Mouse (Mus musculus): ENCODE data around the gene Tmem127.
A peak's percentile ranks its signal among the peaks of the same experiment; 100 is the strongest.
"Not testable (repeated sequence)": the region's sequence is repeated elsewhere in the genome, so short reads cannot be mapped to it uniquely, and the experiment has no call there.

Tmem127 gene

DNA sequence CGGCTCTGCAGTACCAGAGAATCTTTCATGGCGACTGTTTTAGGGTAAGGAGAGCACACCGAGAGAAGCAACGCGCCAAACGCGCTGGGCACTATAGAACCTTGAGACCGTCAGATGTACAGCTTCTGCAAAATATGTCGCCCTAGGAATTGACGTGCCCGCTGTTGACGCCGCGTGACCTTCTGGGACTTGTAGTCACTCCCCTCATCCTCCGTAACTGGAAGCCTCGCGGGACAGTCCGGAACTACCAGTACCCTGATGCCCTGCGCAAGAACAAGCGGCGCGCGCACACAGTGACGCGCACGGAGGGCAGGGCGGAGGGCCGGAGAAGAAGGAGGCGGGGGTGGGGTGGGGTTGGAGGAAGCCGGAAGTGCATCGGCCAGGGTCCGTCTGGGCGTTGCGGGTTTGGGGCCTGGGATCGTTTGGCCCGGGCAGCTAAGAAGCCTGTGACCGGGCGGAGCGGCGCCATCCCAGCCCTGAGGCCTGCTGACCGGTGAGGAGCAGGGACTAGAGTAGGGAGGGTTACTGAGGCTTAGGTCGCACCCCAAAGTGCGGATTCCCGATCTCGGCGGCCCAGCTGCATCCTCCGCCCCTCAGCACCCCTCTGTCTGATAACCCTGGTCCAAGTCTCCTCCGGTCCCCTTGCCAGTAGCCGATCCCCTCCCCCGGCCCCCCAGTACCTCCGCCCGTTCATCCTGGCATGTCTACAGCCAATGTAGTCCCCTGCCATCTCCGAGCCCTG is at the start of gene Tmem127, which contains the start of gene Ciao1:
Tmem127 (plus strand) TSS at position 317 of the 742 bp plus-strand sequence.
Ciao1 (minus strand) TSS at position 225 of the 742 bp plus-strand sequence.
- DNase-seq (ENCODE audit: low read depth, low spot score) = peak; percentile 99

DNA sequence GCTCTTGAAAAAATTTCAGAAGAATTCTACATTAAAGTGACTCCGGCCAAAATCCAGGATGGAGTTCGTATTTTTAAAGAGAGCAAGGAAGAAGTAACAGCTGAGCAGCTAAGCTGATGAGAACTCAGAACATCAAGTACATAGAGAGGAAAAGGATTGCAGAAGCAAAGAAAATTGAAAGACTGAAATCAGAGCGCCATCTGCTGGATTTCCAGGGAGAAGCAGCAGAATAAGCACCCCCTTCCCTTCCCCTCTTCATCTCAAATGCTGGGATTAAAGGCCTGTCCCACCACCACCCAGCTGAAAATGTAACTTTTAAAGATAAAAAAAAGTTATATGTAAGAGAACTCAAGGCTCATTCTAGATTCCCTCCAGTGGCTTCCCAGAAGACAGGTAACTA is 42.8 kb upstream of the Tmem127 start:
- DNase-seq (ENCODE audit: low read depth, low spot score) = peak; percentile 72

DNA sequence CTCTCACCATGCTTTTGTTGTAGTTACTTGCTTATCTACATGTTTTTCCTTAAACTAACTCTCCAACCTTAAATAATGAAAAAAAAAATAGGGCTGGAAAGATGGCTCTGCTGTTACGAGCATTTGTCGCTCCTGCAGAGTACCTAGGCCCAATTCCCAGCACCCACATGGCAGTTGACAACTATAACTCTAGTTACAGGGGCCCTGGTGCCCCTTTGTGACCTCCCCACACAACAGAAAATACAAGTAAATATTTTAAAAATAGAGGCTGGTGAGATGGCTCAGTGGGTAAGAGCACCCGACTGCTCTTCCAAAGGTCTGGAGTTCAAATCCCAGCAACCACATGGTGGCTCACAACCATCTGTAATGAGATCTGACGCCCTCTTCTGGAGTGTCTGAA is 41.8 kb upstream of the Tmem127 start:
- not testable (repeated sequence) for DNase-seq (ENCODE audit: low read depth, low spot score)

DNA sequence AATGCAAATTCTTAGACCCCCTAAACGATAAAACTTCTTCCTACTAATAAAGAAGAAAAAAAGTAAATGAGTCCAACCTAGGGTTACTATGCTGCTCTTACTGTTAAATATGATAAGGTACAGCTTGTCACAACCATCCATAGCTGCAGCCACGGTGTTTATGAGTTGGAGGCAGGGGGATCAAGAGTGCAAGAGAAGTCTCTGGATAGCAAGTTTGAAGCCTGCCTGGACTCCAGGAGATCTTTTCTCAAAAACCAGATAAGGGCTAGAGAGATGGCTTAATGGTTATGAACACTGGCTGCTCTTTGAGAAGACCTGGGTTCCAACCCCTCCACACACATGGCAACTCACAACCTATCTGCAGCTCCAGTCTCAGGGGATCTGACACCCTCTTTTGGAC is 40.8 kb upstream of the Tmem127 start:
- no peak for DNase-seq (ENCODE audit: low read depth, low spot score)

DNA sequence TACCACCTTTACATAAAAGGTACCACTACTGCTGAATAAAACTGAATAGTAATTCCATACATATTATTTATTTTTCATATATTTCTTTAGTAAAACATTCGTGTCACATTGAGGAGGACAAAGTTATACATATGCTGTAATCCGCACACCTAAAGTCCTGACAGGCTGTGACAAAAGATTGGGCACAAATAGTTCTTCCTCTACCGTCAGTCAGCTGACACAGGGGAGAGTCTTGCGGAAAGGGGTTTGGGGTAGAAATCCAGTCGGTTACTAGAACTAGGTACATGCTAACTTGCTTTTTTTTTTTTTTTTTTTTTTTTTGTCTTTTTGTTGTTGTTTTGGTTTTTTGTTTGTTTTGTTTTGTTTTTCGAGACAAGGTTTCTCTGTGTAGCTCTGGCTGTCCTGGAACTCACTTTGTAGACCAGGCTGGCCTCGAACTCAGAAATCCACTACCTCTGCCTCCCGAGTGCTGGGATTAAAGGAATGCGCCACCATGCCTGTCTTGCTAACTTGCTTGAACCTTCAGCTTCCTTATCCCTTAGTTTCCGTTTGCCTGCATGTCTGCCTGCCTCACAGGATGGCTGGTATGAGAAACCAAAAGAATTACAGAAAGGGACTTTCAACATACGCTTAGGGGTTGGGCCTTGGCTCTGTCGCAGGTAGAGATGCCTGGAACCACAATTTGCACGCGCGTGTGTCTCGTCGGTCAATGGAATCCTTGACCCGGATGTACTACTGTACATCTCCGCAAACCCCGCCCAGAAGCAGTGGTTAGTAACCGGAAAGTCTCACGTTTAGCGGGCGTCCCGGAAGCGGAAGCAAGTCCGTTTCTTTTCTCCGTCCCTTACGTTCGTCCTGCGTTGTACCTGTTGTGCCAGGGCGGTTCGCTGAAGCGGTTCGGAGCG is 39.9 kb upstream of the Tmem127 start, which contains the start of the genes 1810024B03Rik and Snrnp200:
1810024B03Rik (minus strand) TSS at position 734 of the 905 bp plus-strand sequence.
Snrnp200 (plus strand) TSS at position 840 of the 905 bp plus-strand sequence.
- peak; percentile 96 for DNase-seq (ENCODE audit: low read depth, low spot score)

DNA sequence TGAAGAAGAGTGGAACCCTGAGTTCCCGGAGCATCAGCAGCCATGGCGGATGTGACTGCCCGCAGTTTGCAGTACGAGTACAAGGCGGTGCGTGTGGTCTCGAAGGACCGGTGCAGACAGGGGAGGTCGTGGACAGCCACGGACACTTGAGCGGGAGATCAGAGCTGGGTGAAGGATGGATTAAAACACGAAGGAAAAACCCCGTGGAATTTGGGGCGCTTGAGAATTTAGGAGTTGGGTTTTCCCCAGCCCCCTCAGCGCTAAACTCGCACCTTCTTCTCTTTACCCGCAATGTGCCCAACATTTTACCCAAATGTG is 39.3 kb upstream of the Tmem127 start:
- no peak for DNase-seq (ENCODE audit: low read depth, low spot score)

DNA sequence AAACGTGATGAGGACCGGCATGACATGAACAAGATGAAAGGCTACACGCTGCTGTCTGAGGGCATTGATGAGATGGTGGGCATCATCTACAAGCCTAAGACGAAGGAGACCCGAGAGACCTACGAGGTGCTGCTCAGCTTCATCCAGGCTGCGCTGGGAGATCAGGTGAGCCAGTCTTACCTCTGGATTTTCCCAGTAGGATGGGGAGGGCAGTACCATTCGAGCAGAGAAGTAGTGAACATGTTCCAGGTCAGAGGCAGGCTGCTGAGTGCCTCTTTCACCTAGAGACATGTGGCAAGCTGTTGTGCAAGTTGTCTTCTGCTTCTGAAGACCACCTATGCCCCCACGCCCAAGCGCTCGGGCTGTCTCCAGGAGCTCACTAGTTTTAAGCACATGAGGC is 37.0 kb upstream of the Tmem127 start:
- DNase-seq (ENCODE audit: low read depth, low spot score) = no peak

DNA sequence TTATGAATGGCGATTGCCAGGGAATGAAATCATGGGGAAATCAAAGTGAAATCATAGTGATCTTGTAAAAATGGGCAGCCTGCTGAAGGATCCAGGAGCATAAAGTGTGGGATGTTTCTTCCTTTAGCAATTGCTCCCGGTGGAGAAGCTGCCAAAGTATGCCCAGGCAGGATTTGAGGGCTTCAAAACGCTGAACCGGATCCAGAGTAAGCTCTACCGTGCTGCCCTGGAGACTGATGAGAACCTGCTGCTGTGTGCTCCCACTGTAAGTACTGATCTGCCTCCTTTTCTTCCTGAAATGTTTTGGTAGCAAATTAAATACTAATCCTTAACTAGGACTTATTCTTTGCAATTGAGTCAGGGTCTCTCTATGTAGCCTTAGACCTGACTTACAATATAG is 30.0 kb upstream of the Tmem127 start:
- no peak for DNase-seq (ENCODE audit: low read depth, low spot score)

DNA sequence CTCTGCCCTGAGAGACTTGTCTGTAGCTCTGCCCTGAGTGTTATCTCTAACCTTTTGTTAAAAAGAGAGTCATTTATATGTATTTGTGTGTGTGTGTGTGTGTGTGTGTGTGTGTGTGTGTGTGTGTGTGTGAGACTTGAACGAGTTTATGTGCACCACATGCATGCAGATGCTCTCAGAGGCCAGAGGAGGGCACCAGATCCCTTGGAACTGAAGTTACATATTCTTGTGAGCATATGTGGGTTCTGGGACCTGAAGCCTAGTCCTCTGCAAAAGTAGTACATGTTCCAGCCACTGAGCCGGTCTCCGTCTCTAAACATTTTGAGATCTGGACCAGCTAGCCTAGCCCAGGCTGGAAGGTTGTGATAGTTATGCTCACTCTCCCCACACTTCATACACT is 22.4 kb upstream of the Tmem127 start:
- no peak for DNase-seq (ENCODE audit: low read depth, low spot score)

DNA sequence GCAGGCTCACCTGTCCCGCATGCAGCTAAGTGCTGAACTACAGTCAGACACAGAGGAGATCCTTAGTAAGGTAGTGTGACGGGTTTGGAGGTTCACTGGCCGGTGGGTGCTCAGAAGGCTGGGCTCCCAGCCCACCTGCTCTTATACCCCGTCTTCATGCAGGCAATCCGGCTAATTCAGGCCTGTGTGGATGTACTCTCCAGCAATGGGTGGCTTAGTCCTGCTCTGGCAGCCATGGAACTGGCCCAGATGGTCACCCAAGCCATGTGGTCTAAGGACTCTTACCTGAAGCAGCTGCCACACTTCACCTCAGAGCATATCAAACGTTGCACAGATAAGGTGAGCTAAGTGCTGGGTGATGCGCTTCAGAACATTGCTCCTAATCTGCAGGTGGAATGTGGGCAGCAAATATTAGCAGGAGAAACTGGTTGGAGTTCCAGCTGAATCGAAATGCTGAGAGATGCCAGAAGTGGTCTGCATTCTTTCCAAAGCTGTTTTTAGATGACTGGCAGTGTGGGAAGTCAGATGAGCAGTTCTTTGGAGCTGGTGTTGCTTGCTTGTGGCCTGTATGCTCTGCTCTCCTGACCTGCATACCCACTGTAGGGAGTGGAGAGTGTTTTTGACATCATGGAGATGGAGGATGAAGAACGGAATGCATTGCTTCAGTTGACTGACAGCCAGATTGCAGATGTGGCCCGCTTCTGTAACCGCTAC is 9.7 kb upstream of the Tmem127 start:
- DNase-seq (ENCODE audit: low read depth, low spot score) = no peak

DNA sequence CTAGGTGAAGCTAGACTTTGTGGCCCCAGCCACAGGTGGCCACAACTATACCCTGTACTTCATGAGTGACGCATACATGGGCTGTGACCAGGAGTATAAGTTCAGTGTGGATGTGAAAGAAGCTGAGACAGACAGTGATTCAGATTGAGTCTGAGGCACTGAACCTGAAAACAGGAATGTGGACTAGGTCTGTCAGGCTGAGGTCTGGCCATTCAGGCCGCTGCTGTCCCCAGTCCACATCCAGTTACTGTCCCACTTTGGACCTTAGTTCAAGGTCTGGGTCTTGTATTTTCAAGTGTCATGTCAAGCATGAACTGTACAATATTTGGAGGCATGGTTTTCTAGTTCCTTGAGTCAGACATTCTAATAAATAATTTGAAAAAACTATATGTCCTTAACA is 7.6 kb upstream of the Tmem127 start:
- DNase-seq (ENCODE audit: low read depth, low spot score) = no peak

DNA sequence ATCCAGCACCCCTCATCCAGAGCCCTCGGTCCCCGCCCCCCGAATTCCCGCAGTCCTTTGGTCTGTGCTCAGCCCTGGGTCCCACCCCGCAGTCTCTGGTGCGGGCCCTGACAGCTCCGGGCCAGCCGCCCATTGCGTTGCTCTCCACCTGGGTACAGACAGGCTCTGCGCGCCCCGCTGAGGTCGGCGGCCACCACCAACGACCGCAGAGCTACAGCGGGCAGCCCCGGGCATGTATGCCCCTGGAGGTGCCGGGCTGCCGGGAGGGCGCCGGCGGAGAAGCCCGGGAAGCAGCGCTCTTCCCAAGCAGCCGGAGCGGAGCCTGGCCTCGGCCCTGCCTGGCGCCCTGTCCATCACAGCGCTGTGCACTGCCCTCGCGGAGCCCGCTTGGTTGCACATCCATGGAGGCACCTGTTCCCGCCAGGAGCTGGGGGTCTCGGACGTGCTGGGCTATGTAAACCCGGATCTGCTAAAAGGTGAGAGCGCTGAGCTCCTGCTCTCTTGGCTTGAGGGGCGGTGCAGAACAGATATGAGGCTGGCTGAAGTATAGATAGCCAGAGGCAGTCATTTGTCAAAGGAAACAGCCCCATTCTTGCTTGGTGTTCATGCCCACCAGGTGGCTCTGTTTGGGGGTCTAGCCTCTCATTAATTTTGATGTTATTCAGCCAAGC is 761 bp downstream of the Tmem127 start:
- peak; percentile 24 for DNase-seq (ENCODE audit: low read depth, low spot score)

DNA sequence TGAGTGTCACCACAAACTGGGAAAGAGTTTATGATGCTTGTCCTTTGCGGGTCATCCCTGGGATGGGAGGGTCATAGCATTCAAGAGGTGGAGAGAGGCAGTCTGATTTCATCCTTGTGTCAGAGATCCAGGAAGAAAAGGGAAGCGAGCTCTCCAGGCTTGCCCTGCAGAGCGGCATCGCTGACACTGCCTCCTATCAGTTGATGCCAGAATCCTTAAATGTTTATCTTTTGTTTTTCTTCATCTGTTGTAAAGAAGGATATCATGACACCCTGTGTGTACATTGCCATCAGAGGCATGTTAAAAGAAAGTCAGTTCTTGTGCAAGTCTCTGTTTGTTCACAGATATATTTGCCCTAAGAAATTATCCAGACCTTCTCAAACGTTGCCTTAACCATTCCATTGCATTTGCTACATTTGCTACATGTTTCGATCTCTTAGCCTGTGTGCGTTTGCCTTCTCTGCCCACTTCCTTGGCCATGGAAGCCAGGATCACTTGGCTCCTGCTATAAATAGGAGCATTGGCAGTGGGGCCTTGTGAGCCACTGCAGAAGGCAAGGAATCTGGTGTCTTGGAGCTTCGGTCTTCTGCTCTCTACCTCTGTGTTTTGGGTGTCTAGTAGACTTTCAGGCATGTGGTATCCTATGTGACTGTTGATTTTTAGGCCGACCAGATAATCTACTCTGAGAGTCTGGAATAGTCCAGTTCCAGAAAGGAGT is 2.7 kb downstream of the Tmem127 start:
- no peak for DNase-seq (ENCODE audit: low read depth, low spot score)

DNA sequence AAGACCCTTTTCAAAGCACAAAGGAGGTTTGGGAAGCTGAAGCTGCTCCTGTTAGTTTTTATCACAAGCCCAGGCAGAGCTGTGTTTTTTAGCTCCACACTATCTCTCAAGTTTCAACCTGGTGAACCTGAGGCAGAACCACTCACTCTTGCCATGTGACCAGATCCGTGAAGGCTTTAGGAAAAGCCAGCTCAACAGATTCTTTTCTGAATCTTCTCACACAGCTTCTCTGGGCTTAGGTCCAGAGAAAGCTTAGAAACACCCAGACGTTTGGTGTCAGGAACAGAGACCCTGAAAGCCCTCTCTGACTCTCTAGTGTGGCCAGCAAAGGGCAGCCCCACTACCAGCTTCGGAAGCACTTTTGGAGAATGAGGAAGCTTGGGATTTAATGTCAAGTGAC is 3.7 kb downstream of the Tmem127 start:
- no peak for DNase-seq (ENCODE audit: low read depth, low spot score)

DNA sequence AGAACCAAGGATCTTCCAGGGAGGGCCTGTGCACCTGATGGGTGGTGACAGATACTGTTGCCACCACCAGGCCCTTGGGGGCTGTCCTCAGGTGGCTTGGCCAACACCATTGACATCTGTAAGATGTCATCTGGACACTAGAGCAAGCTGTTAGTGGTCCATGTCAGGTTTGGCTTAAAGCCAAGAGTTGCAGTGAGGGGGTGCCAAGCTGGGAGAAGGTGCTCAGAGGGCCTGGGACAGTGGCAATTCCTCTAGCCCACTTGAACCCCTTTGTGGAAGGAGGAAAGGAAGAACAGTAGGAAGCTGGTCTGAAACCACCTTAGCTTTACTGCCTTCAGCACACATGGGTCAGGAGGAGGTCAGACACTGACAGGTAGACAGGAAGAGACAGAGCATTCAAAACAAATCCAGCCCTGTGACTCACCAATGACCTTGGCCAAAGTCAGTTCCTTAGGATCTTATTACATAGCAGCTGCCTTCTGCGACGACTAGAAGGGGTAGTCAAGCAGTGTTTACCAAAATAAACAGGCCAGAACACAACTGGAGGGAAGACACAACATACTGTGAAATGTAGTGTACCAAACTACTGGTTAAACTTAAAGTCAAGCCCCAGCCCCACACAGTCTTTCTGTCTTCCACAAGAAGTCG is 4.3 kb downstream of the Tmem127 start:
- DNase-seq (ENCODE audit: low read depth, low spot score) = no peak

DNA sequence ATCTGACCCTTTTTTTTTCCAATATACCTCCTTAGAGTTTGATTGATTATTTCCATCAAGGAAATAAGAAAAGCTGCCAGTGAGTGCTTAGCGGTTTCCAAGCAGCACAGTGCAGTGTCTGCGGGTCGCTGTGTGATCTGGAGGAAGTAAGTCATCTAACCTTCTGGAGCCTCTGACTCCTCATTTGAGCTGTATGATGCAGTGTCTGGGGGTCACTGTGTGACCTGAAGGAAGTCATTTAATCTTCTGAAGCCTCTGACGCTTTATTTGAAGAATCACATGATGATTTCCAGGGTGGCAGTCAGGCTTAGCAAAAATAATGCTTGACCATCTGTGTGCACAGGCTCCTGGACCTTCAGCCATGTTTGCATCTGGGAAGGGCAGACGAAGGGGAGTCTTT is 5.1 kb downstream of the Tmem127 start:
- DNase-seq (ENCODE audit: low read depth, low spot score) = no peak

DNA sequence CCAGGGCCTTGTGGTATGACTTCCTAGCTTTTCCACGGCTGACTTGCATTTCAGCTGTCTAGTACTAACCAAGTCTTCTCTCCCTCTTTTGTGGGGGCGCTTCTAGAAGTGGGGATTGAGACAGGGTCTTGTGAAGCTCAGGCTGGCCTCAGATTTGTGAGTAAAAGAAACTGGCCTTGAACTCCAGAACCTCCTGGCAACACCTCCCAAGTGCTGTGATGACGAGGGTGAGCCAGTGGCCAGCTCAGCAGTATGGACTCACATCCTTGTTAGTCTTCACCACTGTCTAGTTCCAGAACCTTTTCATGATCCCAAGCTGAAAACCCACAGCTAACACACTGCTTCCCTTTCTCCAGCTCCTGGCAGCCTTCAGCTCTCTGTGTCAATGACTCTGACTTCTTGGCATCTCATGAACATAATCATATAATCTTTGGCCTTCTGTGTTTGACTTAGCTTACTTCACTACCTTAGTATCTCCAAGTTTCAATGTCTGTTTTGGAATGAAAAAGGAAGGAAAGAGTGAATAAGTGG is 7.0 kb downstream of the Tmem127 start:
- DNase-seq (ENCODE audit: low read depth, low spot score) = no peak

DNA sequence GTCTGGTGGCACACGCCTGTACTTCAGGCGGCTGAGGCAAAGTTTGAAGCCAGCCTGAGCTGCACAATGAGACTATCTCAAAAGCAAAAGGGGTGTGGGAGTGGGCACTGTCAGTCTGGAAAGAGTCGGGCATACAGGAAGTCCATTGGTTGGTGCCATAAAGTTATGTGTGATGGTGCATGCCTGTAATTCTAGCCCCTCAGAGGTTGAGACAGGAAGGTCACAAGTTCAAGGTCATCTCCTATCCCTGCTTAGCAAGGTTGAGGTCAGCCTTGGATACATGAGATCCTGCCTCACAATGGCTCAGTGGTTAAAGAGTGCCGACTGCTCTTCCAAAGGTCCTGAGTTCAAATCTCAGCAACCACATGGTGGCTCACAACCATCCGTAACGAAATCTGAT is 7.6 kb downstream of the Tmem127 start:
- DNase-seq (ENCODE audit: low read depth, low spot score) = no peak

DNA sequence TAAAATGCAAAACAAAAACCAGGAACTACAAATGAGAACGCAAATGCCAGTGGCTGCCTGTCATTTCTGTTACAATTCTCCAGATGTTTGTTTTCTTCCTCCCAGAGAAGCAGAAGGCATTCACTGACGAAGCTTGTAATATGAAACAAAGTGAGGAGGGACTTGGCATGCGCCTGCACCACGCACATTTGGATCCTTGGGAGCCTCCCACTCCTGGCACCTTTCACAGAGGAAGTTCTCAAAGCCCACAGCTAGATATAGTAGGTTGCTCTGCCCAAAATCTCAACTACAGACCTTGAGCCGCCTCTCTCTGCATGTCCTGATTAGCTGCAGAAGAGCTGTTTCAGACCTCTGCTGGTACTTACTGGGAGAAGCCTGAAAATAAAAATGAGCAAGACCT is 11.6 kb downstream of the Tmem127 start:
- DNase-seq (ENCODE audit: low read depth, low spot score) = no peak

DNA sequence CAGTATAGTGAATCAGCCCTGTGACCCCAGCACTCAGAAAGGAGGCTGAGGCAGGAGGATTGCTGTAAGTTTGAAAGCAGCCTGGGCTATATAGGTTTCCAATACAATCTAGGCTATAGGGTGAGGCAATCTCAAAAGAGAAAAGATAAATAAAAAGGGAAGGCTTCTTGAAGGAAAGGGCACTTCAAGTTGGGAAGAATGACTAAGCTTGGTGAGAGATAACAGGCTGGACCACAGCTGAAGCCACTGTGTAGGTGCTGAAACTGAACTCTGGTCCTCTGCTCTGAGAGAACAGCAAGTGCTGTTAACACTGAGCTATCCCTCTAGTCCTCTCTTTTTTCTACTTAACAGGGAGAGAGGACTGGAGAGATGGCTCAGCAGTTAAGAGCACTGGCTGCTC is 14.8 kb downstream of the Tmem127 start:
- DNase-seq (ENCODE audit: low read depth, low spot score) = no peak

Data from forelimb bud, embryonic 11.5 days (tissue).